In the genomic region with DNA sequence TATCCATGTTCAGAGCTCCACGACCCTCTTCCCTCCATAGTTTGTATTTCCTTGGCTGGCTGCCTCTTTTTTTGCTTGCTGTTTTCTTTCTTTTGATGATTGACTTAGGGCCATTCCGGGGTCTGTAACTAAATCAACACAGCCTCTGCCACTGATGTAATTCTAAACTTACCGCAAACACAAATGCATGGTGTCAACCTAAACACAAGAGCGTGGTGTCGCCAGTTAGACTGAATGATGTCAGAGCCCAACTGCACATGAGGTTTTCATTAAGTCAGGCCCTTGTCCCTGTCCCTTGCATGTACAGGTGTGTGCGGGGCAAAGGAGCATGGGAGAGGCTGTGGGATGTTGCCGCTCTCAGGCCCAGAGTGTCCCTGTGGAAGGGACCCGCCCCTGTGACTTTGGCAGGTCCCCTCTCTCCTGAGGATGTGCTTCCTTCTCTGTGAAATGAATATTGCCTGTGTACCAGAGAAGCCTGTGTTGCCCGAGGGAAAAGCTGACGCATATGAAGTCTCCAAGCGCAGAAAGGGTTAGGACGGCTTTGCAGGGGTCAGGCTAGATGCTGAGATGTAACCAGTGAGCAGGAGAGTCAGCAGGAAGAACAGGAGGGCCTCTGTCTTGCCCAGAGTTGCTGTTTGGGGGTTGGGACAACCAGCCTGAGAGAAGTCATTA, we compare ENCODE assay signal across 19 mouse cellular contexts. TPM values are rescaled to one million over a fixed set of nuclear protein-coding genes. Genes with fewer than 3 reads are reported as not detected.
DNase-seq lines count a peak whose midpoint lies in the region; ATAC-seq and TF ChIP-seq lines count a peak whose summit lies in the region.
"Had no signal": no experiment of that assay in that cellular context is flagged by ENCODE, and none has a peak within 500 bp of the region (broad histone marks: within the 10 kb centered on the region; RNA-seq: fewer than 3 reads in every experiment).

No protein-coding gene starts in this region.

- 61% methylated on average over 12 of the region's 12 CpGs for WGBS in heart, embryonic 10.5 days
- 39% methylated on average over 12 of the region's 12 CpGs for WGBS in lung, embryonic 14.5 days
- 34% methylated on average over 12 of the region's 12 CpGs for WGBS in embryonic facial prominence, embryonic 10.5 days
- 39% methylated on average over 12 of the region's 12 CpGs for WGBS in limb, embryonic 12.5 days
- 79% methylated on average over 12 of the region's 12 CpGs for WGBS in midbrain, embryonic 16.5 days
- WGBS in midbrain, embryonic 15.5 days, result 76% methylated on average over 12 of the region's 12 CpGs

- DNase-seq in heart, embryonic 10.5 days (ENCODE audit: low spot score), result no peak
- no peak for DNase-seq in heart, postnatal 4 days
- peak; percentile 61 for DNase-seq in lung, embryonic 14.5 days
- no peak for DNase-seq in lung, postnatal 14 days
- DNase-seq in embryonic facial prominence, embryonic 10.5 days (ENCODE audit: low spot score), result peak; percentile 60
- DNase-seq: cerebellum, adult 11 months; cerebellum, postnatal 25 days; forebrain, postnatal 0 days; gastrocnemius, postnatal 10 days; heart, postnatal 36 days; lung, postnatal 10 days; right cerebral cortex, adult 18-20 months had no signal

- H3K36me3 ChIP-seq in heart, embryonic 10.5 days, result no peaks in the 10 kb centered on the region
- H3K36me3 ChIP-seq in lung, embryonic 14.5 days (ENCODE audit: insufficient read depth), result no peaks in the 10 kb centered on the region
- H3K36me3 ChIP-seq in embryonic facial prominence, embryonic 10.5 days (replicated peaks), result no peaks in the 10 kb centered on the region
- no peaks in the 10 kb centered on the region for H3K36me3 ChIP-seq in limb, embryonic 12.5 days
- H3K36me3 ChIP-seq in midbrain, embryonic 16.5 days (ENCODE audit: control insufficient read depth, insufficient read depth, low read length), result no peaks in the 10 kb centered on the region
- H3K36me3 ChIP-seq in midbrain, embryonic 15.5 days (replicated peaks), result no peaks in the 10 kb centered on the region
- H3K36me3 ChIP-seq: midbrain, embryonic 10.5 days had no signal

- peak overlapping the region; percentile 65; the same call in 1 of the 2 replicates for H3K27ac ChIP-seq in heart, embryonic 10.5 days
- no peak overlapping the region; the same call in 1 of the 2 replicates for H3K27ac ChIP-seq in lung, embryonic 14.5 days (ENCODE audit: low read depth)
- peak overlapping the region; percentile 67; the same call in 1 of the 2 replicates for H3K27ac ChIP-seq in embryonic facial prominence, embryonic 10.5 days (replicated peaks)
- H3K27ac ChIP-seq in limb, embryonic 12.5 days, result peak overlapping the region; percentile 20; the same call in 1 of the 2 replicates
- H3K27ac ChIP-seq in midbrain, embryonic 16.5 days (ENCODE audit: low read length), result no peak overlapping the region
- H3K27ac ChIP-seq in midbrain, embryonic 15.5 days, result no peak overlapping the region

- H3K27me3 ChIP-seq in heart, embryonic 10.5 days (ENCODE audit: insufficient read depth, poor library complexity, severe bottlenecking), result no peaks in the 10 kb centered on the region
- no peaks in the 10 kb centered on the region for H3K27me3 ChIP-seq in lung, embryonic 14.5 days (ENCODE audit: insufficient read depth, low read length)
- no peaks in the 10 kb centered on the region for H3K27me3 ChIP-seq in embryonic facial prominence, embryonic 10.5 days (replicated peaks; ENCODE audit: low read depth, poor library complexity, severe bottlenecking)
- no peaks in the 10 kb centered on the region for H3K27me3 ChIP-seq in limb, embryonic 12.5 days
- H3K27me3 ChIP-seq in midbrain, embryonic 16.5 days (ENCODE audit: control insufficient read depth, insufficient read depth, low read depth, low read length), result no peaks in the 10 kb centered on the region
- no peaks in the 10 kb centered on the region for H3K27me3 ChIP-seq in midbrain, embryonic 15.5 days (replicated peaks)
- H3K27me3 ChIP-seq: Patski had no signal

- H3K4me3 ChIP-seq in heart, embryonic 10.5 days, result no peak overlapping the region
- H3K4me3 ChIP-seq in lung, embryonic 14.5 days (ENCODE audit: low read depth, low read length), result no peak overlapping the region
- peak overlapping the region; percentile 17; the same call in 1 of the 2 replicates for H3K4me3 ChIP-seq in embryonic facial prominence, embryonic 10.5 days
- H3K4me3 ChIP-seq in limb, embryonic 12.5 days (replicated peaks), result no peak overlapping the region
- H3K4me3 ChIP-seq in midbrain, embryonic 16.5 days (ENCODE audit: low read depth, low read length), result no peak overlapping the region
- no peak overlapping the region for H3K4me3 ChIP-seq in midbrain, embryonic 15.5 days
- H3K4me3 ChIP-seq: erythroblast, embryonic 14.5 days; midbrain, embryonic 10.5 days; myocyte had no signal

- H3K4me2 ChIP-seq in lung, embryonic 14.5 days, result no peak overlapping the region
- 0 out of 2 replicates have a peak overlapping the region, but pooled peaks have one; percentile 19 for H3K4me2 ChIP-seq in limb, embryonic 12.5 days
- H3K4me2 ChIP-seq in midbrain, embryonic 16.5 days (ENCODE audit: low read length), result no peak overlapping the region
- no peak overlapping the region for H3K4me2 ChIP-seq in midbrain, embryonic 15.5 days

- no peak for ATAC-seq in lung, embryonic 14.5 days (ENCODE audit: insufficient read depth)
- no peak for ATAC-seq in limb, embryonic 12.5 days (ENCODE audit: insufficient number of reproducible peaks, insufficient read depth, low FRiP score, low TSS enrichment, low read depth)
- ATAC-seq in midbrain, embryonic 16.5 days, result no peak
- ATAC-seq in midbrain, embryonic 15.5 days (replicated peaks), result no peak
- ATAC-seq: forebrain, postnatal 0 days; Patski had no signal

- no peaks in the 10 kb centered on the region for H3K9me3 ChIP-seq in heart, embryonic 10.5 days
- no peaks in the 10 kb centered on the region for H3K9me3 ChIP-seq in lung, embryonic 14.5 days (ENCODE audit: low read depth, low read length)
- H3K9me3 ChIP-seq in embryonic facial prominence, embryonic 10.5 days, result no peaks in the 10 kb centered on the region
- H3K9me3 ChIP-seq in limb, embryonic 12.5 days, result no peaks in the 10 kb centered on the region
- H3K9me3 ChIP-seq in midbrain, embryonic 16.5 days (replicated peaks; ENCODE audit: control insufficient read depth, low read length, poor library complexity, severe bottlenecking), result no peaks in the 10 kb centered on the region
- H3K9me3 ChIP-seq in midbrain, embryonic 15.5 days, result no peaks in the 10 kb centered on the region
- H3K9me3 ChIP-seq: midbrain, embryonic 10.5 days had no signal

- no peak overlapping the region for H3K9ac ChIP-seq in lung, embryonic 14.5 days
- H3K9ac ChIP-seq in limb, embryonic 12.5 days (replicated peaks), result no peak overlapping the region
- no peak overlapping the region for H3K9ac ChIP-seq in midbrain, embryonic 16.5 days (ENCODE audit: low read depth, low read length)
- H3K9ac ChIP-seq in midbrain, embryonic 15.5 days, result no peak overlapping the region
- H3K9ac ChIP-seq: forebrain, postnatal 0 days had no signal

- H3K4me1 ChIP-seq in heart, embryonic 10.5 days, result peaks cover 53% of the 10 kb centered on the region
- H3K4me1 ChIP-seq in lung, embryonic 14.5 days (ENCODE audit: insufficient read depth), result peaks cover 17% of the 10 kb centered on the region; the same call in 1 of the 2 replicates
- H3K4me1 ChIP-seq in embryonic facial prominence, embryonic 10.5 days, result peaks cover 49% of the 10 kb centered on the region
- peaks cover 27% of the 10 kb centered on the region for H3K4me1 ChIP-seq in limb, embryonic 12.5 days (replicated peaks)
- H3K4me1 ChIP-seq in midbrain, embryonic 16.5 days (ENCODE audit: control insufficient read depth, insufficient read depth, low read length), result 0 out of 2 replicates have a peak, but pooled peaks cover 2% of the 10 kb centered on the region
- H3K4me1 ChIP-seq in midbrain, embryonic 15.5 days, result no peaks in the 10 kb centered on the region

- no peak for TF ChIP-seq CTCF in lung, embryonic 14.5 days (IDR thresholded peaks at IDR 0.05; ENCODE audit: low read depth)

RNA-seq across cellular contexts. Expression of a gene that starts 46.8 kb away (rescaled TPM):
- 13.0 and 16.7 TPM in 2 replicates for polyA plus RNA-seq in heart, embryonic 10.5 days (2016; fragmentation: Nextera tagmentation; extraction: Ambion mirVana)
- 10 to 100 TPM; 14.7 to 15.4 TPM for total RNA-seq in heart, postnatal 4 days (2021)
- 12.3 and 12.9 TPM in 2 replicates for polyA plus RNA-seq in lung, embryonic 14.5 days (2014; fragmentation: Nextera tagmentation; extraction: Ambion mirVana)
- polyA plus RNA-seq in embryonic facial prominence, embryonic 10.5 days (2016; fragmentation: Nextera tagmentation; extraction: Ambion mirVana), result 6.2 and 6.3 TPM in 2 replicates
- polyA plus RNA-seq in limb, embryonic 12.5 days (2016; fragmentation: Nextera tagmentation; extraction: Ambion mirVana), result 7.3 and 8.9 TPM in 2 replicates
- polyA plus RNA-seq in midbrain, embryonic 16.5 days (2015; fragmentation: Nextera tagmentation; extraction: Ambion mirVana), result 10.1 and 13.2 TPM in 2 replicates
- polyA plus RNA-seq in midbrain, embryonic 15.5 days (2015; fragmentation: Nextera tagmentation; extraction: Ambion mirVana), result 11.3 and 11.8 TPM in 2 replicates
- polyA plus RNA-seq: erythroblast, embryonic 14.5 days had no signal

Comparison
In these comparisons a context has a peak if more than half of its experiments do, and no peak if none do; other contexts are left out.
1. DNase-seq: peak in lung, embryonic 14.5 days (single experiment) and embryonic facial prominence, embryonic 10.5 days (single experiment); none in heart, embryonic 10.5 days (single experiment), heart, postnatal 4 days (single experiment) and lung, postnatal 14 days (single experiment).
2. H3K27ac ChIP-seq: peak in heart, embryonic 10.5 days (single experiment), embryonic facial prominence, embryonic 10.5 days (single experiment) and limb, embryonic 12.5 days (single experiment); none in lung, embryonic 14.5 days (single experiment), midbrain, embryonic 16.5 days (single experiment) and midbrain, embryonic 15.5 days (single experiment).